Mouse (Mus musculus) lung, postnatal 4 days (tissue): ENCODE results near the gene Mical2.

Source experiments
- DNase-seq, 2 experiments: peaks; one replicate each; pipeline ENCODE4 v3.0.0; 2021

Mical2 gene

DNA sequence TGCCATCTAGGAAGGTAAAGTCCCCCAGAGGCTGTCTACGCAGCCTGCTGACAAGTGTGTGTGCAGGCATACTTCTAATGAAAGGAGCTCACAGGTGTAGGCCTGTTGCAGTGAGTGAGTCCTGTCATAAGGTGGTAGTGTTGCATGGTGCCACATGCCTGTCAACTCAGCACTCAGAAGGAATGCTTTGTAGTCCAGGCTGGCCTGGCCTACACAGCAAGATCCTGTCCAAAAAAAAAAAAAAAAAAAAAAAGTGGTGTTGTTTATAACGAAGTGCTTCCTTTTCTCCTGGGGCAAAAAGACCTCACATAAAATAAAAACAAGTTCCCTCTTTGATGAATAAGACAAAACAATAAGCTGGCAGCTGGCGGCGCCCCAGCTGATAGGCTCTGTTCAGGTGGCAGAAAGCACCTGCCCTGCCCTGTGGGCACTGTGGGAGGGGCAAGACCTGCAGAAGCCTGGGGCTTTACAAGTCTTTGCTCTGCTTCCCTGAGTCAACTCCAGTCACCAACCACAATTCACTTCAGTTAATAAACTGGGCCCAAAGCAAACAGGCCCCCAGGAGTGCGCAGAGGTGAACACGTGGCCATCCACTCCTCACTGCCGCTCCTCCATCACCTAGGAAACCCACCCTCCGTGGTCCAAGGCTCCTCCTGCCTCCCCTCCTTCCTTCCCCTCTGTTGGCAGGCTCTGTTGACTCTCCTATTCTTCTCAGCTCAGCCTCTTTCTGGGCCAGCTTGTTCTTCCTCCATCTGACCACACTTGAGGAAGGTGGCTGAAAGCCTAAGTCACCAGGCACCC is 12.5 kb upstream of the Mical2 start:
- DNase-seq = peak; percentile 71 to 90

DNA sequence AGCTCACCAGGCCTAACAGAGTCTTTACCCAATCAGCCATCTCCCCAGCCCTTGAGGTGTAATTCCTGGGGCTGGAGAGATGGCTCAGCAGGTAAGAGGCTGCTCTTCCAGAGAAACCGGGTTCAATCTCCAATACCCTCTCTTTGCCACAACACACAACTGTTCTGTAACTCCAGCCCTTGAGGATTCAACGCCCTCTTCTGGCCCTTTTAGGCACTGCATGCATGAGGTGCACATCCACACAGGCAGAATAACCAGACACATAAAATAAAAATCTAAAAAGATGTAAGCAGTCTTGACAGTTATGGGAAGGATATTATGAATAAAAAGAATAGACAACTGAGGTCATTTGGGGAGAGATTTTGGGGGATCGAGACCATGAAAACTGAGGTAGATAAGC is 9.8 kb upstream of the Mical2 start:
- DNase-seq = no peak

DNA sequence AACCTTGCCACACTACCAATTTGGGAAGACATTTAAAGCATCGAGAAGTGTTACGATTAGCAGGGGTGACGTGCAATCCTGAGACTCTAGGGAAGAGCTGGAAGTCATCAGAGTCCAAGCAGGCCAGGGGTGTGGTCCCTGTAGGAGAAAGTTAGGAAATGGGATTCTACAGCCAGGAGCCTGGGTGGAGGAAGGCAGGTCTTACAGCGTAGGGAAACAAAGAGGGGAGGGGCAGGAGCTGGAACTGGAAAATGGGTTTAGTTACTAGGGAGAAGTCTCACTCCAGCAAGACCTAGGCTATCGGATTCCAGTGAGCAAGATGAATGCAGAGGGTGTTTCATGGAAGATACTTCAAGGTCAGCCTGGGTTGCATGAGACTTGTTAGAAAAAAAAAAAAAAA is 8.9 kb upstream of the Mical2 start:
- no peak for DNase-seq

DNA sequence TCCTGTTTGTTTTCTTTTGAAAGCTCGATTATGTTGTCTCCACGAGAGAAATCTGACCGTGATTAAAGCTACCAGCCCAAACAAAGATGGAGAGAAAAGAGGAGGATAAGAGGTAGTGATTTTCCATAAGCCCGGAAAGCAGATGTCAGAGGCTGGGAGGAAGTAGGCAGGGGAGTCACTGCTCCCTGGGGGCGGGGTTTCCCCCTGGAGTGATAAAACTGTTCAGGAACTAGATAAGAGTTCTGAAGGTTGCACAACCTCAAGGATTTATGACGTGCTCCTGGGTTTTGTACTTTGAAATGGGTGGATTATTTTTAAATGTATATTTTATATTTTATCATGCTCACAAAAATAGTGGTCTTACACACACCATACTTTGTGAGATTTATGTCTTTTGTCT is 8.4 kb upstream of the Mical2 start:
- peak; percentile 66 to 72 for DNase-seq

DNA sequence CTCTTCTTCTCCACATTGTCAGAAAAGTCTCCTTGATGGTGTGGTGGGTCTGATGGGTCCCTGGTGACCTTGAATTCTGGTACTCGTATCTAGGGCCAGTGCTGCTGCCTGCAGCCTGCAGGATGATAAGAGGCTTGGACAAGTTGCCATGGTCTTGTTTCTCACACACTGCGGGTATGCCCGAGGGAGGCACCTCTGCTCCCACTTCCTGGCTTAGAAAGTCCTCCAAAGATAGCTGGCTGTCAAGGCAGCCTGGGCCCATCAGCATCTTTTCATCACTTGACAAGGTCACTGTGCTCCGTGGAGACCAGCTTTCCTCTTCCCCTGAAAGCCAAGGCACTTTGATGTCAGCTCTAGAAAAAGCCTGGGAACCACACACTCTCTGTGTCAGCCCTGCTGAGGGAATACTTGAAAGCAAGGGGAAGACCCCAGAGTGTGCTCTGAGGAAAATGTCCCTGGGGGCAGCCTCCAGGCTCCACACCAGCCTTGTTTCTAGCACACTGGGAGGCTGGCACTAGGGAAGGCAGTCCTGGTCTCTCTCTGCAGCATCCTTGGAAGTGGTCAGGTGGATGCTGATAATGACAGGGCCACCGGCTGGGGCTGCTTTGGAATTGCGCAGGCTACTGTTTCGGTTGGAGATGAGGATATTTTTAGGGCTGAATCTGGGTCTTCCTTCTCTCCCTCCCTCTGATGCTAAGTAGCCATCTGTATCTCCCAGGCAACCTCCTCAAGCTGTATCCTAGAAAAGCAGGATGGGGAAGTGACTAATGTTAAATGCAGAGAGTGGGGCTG is 2.7 kb upstream of the Mical2 start:
- peak in 1 of 2 experiments; percentile 61 for DNase-seq

DNA sequence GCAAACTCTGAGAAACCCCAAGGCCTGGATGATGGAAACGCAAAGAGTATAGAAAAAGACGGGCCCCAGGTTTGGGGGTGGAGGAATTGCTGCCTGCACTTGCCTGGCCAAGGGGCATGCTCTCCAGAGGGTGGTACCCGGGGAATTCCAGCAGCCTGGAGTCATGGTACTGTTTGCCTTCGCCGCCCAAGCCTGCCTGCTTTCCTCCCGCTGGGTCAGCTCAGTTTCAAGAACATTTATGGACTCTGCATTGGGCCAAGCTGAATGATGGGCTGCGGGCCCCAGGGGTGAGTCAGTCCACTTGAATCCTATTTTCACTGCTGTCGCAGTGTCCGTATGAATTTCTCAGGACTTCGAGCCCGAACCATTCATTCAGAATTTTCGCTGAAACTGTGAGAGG is 802 bp upstream of the Mical2 start:
- no peak for DNase-seq

DNA sequence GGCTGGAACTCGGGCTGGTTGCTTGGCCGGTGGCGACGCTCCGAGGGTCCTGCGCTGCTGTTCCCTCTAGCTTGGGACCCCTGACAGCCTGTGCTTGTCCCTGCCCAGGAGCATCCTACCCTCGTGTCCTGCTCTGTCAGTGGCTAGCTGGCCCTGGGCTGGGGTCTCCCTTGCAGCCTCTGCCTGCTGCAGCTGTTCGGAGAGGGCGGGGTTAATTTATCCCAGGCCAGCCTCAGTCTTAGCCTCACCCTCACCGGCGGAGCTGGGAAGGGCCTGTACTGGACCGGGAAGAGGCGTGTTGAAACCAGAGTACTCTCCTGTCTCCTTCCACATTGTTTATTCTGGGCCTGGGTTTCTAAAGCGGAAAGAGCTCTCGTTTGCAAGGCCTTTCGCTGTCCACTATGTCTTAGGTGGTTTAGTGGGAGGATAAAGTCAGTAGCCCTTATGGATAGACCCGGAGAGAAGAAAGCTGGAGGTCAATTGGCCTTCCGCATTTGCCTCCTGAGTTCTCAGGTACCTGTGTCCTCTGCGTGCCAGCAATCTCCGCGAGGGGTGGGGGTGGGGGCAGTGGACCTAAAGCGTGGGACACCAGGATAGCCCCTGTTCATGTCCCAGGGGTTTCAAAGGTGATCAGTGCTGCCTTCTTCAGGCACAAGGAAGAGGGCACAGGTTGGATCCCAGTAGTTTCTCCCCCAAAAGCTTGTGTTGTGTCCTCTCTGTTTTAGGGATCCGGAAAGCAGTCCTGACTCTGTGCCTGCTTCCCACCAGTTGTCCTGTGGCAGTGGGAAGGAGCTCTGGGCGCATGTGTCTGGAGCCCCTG is 1.0 kb downstream of the Mical2 start:
- peak; percentile 62 to 77 for DNase-seq

DNA sequence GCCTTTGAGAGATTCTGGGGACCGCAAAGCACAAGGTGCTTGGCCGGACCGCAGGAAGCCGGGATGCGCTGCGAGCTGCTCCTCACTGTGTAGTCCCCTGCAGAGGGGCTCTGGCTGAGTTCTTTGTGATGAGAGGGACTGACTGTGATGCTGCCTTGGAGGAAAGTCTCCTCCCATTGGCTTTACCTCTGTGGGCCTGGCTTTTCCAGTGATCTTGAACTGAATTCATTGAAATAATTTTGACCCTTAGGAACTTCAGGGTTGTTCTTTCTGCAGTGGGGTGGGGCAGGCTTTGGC is 1.6 kb downstream of the Mical2 start:
- DNase-seq = no peak

DNA sequence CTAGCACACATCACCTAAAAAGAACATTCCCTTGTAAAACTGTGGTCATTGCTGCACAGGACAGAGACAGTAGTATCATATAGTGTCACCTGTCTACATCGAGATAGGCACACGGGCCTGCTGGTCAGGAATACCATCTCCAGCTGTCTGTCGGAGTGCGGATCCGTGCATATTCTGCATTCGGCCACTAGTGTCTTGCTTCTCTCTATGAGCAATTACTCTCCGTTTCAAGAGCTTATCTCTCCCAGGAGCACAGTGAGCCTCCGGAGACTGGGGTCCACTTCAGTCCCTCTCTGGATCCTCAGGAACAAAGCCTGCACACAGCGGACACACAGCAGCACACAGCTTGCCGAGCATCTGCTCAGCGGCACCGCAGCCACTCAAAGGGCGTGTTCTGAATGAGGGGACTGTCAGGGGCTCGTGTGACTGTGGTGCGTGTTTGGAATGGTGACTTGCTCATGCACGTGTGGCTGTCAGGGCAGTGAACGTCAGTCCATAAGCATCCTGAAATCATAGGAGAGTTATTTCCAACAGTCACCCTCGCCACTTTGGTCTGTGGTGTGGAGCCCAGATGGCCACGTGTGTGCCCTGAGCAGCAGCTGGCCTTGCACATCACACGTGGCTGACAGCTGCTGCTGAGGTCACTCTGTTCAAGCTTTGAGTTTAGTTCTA is 3.3 kb downstream of the Mical2 start:
- peak; percentile 31 to 62 for DNase-seq

DNA sequence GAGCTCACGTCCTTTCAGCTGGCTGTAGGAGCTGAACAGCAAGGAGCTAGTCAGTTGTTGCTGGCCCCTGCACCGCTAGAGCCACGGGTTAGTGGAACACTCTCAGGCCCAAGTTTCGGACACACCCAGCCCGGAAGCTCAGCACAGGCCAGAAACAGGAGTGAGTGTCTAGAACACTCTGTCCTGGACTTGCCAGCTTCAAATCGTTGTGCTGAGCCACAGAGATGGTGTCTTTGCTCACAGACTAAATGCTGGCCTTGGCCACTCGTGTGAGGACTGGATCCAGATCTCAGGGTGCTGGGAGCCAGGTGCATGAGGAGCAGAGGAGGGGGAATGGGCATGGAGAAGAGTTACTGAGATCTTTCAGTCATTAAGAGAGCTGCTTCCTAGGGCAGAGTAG is 6.1 kb downstream of the Mical2 start:
- DNase-seq = peak in 1 of 2 experiments; percentile 48

DNA sequence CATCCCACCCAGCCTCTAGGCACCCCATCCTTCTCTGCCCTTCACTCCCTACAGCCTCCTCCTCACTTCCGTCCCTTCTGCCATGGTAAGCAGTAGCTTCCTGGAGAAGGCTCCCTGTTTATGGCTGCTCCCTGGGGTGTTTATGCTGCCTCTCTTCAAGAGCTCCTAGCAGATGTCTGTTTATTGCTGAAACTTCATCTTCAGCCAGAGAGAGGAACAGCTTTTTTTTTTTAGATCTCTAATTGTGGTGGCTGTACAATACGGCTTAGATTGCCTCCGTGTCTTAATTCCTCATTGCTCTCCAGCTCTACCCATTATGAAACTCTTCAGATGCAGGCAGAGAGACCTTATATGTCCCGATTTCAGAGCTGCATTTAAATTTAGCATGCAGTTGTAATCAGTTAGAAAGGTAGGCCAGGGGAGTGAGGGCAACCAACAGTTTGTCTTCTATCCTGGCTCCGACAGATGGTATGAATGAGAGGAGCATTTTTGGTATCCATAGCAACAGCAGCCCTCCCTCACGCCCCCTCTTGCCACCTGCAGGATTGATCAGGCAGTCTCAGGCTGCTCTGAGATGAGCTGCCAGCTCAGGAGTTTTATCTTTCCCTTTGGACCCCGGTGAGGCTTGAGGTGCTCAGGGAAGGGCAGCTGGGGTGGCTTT is 7.8 kb downstream of the Mical2 start:
- peak; percentile 48 to 66 for DNase-seq

DNA sequence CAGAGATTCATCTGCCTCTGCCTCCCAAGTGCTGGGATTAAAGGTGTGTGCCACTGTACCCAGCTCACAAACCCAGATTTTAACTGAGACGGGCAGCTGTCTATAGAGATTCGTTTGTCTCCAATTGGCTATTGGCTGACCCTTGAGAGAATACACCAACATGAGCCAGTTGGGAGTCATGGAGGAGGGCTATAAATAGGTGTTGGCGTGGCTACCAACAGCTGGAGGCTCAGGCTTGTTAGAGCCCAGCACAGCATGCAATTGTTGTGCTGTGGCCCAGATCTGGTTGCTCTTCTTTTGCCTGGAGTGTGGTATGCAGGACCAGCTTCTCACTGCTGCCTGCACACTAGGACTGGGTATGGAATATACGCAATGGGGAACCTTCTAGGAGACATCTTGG is 8.8 kb downstream of the Mical2 start:
- no peak for DNase-seq

DNA sequence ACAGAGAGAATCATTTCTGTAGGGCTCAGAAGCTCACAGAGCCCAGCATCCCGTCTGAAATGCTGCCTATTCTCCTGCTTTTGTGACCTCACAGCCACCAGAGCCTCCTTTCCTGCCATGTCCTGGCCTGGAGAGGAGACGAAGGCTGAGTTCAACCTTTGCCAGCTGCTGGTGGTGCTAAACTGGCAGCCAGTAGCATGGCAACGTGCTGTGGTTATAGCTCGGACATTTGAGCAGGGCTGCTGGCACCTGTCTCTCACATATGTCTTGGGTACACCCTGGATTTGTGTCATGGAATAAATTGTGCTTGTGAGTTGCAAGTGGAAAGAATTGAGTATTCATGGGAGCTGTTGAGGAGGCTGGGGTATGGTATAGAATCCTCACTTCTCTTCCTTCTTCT is 9.8 kb downstream of the Mical2 start:
- no peak for DNase-seq

DNA sequence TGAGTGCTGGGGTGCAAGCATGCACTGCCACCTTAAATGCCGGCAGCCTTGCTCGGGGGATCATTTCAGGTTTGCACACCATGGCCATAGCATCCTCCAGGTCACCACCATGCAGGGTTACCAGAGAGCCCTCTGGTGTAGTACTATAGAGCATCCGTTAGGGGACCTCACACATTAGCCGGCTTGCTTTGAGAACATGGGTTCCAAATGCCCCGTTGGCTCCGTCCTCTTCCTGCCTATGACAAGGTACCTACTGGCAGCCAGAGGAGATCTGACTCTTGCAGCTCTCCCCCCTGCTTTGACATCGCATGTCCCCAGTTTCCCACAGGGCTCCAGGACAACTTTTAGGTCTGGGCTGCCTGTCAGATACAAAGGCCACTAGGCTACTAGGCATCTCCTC is 11.6 kb downstream of the Mical2 start:
- DNase-seq = no peak

DNA sequence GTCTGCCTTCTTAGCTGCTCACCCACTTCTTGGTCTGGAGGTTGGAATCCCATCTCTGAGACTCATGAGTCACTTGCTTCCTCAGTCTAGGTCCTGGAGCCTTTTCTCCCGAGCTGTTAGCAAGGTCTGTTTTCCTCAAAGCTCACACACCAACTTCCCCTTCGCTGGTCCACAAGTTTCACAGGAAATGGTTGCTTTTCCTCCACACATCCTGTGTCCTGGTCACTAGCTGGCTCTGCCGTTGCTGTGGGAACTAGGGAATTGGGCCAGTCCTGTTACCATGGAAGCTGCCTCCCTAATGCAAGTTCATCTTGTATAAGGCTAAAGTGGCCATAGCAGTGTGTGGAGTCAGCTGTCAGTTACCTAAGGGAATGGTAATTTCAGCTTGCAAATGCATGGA is 12.2 kb downstream of the Mical2 start:
- peak; percentile 60 to 73 for DNase-seq

DNA sequence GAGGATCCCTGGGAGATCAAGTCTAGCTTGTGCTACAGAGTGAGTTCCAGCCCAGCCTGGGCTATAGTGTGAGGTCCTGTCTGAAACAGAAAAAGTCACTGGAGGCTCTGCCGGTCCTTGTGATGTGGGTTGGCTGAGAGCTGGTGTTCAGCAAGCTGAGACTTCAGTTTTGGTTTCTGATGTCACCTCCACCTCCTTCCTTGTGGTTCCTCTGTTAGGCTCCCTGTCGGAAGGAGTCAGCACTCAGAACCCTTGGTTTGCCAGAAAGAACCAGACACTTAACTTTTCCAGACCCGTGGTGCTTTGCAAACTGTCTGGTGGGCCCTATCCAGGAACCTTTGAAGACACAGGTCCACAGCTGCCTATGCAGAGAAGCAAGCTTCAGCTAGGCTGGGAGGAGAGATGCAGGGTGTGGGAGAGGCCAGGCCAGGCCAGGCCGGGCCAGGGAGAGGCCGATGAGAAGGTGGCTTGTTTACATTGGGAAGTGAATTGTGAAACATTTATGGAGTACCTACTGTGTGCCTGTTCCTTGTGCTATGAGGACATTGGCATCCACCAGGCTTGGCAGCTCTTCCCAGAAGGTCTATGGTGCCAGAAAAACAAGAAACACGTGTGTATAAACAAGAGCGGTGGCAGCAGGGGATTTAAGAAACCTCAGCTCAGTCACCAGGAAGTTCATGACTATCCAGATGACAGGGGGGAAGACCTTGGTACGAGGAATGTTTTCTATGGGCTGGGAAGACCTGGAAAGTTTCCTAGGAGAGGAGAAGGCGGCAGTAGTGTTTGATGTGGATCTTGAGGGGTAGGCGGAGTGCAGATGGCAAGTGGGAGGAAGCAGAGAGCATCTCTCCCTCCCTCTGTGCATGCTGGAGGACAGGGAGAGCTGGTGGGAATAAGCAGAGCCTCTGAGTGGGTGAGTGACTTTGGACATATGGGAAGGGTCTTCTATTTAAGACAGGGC is 13.4 kb downstream of the Mical2 start:
- peak; percentile 75 to 85 for DNase-seq

DNA sequence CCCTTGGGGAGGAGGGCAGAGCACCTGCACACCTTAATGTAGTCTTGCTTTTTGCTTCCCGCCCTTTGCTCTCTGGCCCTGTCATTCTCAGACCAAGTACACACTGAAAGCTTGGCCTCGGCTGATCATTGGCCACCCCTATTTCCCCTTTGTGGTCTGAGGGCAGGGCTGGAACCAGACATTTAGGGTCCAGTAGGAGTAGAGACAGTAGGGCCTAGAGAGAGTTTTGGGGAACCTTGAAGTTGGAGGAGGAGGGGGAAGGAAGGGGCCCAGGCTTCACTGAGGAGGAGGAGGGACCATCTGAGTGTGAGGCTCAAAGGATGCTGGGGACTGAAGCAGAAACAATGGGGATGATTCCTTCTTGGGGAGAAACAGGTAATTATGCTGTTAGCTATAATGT is 15.1 kb downstream of the Mical2 start:
- DNase-seq = no peak

DNA sequence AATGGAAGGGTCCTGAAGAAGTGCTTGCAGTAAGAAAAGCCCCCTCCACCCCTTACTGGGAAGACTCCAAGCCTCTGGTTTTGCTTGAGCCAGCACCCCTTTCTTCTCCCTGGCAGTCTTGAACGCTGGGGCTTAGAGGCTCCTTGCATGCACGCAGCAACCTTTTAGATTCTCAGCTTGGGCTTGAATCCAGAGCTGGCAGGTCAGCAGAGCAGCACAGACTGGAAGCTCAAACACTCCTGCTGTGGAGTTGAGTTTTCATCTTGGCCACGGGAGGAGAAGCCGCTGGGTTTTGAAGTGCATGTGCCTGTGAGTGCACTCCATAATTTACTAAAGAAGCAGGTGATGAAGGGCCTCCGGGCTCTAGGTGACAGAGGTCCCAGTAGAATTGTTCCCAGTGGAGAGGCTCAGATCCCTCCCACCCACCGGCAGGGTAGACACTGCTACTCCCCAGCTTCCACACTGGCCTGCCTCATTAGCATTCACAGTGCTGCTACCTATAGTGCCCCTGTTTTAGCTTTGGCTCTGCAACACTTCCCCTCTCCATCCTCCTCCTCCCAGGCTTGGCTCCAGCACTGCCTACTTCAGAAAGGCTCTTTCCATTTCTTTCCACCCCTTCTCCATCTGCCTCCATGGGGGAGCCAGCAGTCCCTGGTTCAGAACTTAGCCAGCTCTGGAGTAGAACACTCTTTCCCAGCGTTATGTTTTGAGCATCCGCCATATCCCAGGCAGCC is 15.7 kb downstream of the Mical2 start:
- no peak for DNase-seq

DNA sequence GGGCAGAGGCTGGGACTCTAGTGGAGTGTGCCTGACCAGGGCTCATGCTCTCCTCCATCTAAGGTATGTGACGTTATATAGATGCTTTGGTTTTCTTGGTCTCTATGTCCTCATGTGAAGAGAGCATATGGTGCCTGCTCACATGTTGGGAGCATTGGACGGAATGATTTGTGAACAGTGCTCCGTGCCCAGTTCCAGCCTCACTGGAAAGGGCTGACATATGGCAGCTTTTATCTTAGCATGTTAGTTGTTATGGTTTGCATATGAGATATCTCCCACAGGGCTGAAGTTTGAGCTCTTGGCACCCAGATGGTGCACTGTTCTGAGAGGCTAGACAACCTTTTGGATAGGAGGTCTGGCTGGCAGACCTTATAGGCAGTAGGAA is 16.3 kb downstream of the Mical2 start:
- no peak for DNase-seq

DNA sequence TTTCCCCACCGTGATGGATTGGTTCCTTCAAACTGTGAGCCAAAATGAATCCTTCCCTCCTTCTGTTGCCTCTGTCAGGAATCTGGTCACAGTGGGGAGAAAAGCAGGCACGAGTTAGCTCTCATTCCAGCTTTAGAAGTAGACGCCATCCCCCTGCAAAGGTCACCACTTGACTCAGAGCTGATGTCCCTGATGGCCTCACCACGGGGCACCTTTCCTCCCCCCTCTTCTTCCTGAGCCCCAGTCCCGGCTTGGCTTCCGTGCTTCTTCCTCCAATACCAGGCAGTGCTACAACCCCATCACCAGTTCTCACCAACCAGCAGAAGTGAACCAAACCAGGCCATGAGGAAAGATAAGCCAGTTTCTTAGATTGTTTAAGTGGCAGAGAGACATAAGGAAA is 16.9 kb downstream of the Mical2 start:
- no peak for DNase-seq

DNA sequence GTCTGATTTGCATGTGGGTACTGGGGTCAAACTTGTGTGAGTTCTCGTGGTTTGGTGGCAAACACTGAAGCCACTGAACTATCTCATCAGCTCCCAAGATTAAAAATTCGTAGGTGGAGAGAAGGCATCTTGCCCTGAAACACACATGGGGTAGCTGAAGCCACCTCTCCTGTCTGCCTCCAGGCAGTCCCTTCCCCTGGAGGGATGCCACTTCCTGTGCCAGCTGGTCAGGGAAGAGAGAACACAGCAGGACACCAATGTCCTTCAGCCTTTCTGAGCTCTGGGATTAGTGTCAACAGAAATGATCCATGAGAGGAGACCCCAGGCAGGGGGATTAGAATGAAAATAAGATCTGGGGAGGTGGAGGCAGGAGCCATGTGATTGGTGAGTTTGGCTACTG is 18.4 kb downstream of the Mical2 start:
- no peak for DNase-seq
